Mouse (Mus musculus): ENCODE measurements around the gene Lpp. TPM values are rescaled to one million over a fixed set of nuclear protein-coding genes. Genes with fewer than 3 reads are reported as not detected.

Gene Lpp
- polyA plus RNA-seq, 1 experiment = 176 TPM

GRCm38 (mm10) chr16:24467544-24468290, 74.4 kb downstream of the Lpp start:
- Histone ChIP-seq H3K4me1 (ENCODE audit: control insufficient read depth, insufficient read depth, low read length) (no peaks in the 10 kb centered on the region), H3K4me3 (ENCODE audit: control insufficient read depth, low read depth, low read length) (no peak overlapping the region), H3K27ac (ENCODE audit: control insufficient read depth, insufficient read depth, low read depth, low read length) (no peak overlapping the region), H3K27me3 (ENCODE audit: control insufficient read depth, insufficient read depth, low read length) (no peaks in the 10 kb centered on the region), H3K36me3 (ENCODE audit: control insufficient read depth, insufficient read depth, low read length) (no peaks in the 10 kb centered on the region)
- TF ChIP-seq CTCF (IDR thresholded peaks at IDR 0.05; ENCODE audit: control insufficient read depth, insufficient read depth, insufficient replicate concordance, low read depth, low read length) (no peak), POLR2A (IDR thresholded peaks at IDR 0.05; ENCODE audit: control insufficient read depth, low read depth, low read length) (no peak)

DNA sequence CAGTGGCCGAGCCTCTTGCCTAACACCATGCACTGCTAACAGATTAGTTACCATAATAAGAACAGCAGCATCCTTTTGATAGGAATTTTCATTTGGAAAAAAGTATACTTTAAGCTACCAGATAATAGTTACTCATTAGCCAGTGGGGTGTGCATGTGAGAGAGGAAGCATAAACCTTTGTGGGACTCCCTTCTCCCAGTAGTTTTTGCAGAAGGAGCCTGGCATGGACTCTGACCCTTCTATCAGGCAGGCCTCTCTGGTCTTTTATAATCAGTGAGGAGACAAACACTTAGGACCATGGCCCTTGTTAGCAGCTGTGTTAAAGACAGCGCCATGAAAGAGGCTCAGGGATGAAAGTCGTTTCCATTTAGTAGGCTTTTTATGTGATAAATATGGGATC, 76.0 kb downstream of the Lpp start:
- Histone ChIP-seq H3K4me3 (ENCODE audit: control insufficient read depth, low read depth, low read length) (no peak overlapping the region), H3K27me3 (ENCODE audit: control insufficient read depth, insufficient read depth, low read length) (no peaks in the 10 kb centered on the region), H3K27ac (ENCODE audit: control insufficient read depth, insufficient read depth, low read depth, low read length) (no peak overlapping the region), H3K4me1 (ENCODE audit: control insufficient read depth, insufficient read depth, low read length) (no peaks in the 10 kb centered on the region), H3K36me3 (ENCODE audit: control insufficient read depth, insufficient read depth, low read length) (no peaks in the 10 kb centered on the region)
- no peak for TF ChIP-seq POLR2A (IDR thresholded peaks at IDR 0.05; ENCODE audit: control insufficient read depth, low read depth, low read length)
- TF ChIP-seq CTCF (IDR thresholded peaks at IDR 0.05; ENCODE audit: control insufficient read depth, insufficient read depth, insufficient replicate concordance, low read depth, low read length) = no peak

DNA sequence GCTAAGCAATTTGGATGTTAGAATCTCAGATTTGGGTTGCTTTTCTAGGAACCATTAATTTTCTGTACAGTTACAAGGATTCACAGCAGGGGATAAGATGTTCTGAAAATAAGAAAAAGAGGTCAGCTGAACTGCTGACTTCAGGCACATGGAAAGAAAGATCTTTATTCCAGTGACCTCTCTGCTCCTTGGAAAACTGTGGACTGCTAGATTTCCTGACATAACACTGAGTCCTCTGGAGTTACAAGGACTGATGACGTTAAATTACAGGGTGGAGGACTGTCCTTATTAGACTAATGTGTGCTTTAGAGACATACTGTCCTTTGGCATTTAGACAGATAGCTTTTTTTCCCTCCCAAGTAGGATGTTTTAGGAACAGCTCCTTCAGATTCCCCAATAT, 77.3 kb downstream of the Lpp start:
- H3K27ac ChIP-seq (ENCODE audit: control insufficient read depth, insufficient read depth, low read depth, low read length) = no peak overlapping the region; the same call in 1 of the 2 replicates
- peaks cover 3% of the 10 kb centered on the region for H3K4me1 ChIP-seq (ENCODE audit: control insufficient read depth, insufficient read depth, low read length)
- no peaks in the 10 kb centered on the region for H3K27me3 ChIP-seq (ENCODE audit: control insufficient read depth, insufficient read depth, low read length)
- TF ChIP-seq CTCF (IDR thresholded peaks at IDR 0.05; ENCODE audit: control insufficient read depth, insufficient read depth, insufficient replicate concordance, low read depth, low read length) (no peak), POLR2A (IDR thresholded peaks at IDR 0.05; ENCODE audit: control insufficient read depth, low read depth, low read length) (no peak)
- no peak overlapping the region for H3K4me3 ChIP-seq (ENCODE audit: control insufficient read depth, low read depth, low read length)
- H3K36me3 ChIP-seq (ENCODE audit: control insufficient read depth, insufficient read depth, low read length) = no peaks in the 10 kb centered on the region

- no peaks in the 10 kb centered on the region for H3K36me3 ChIP-seq (ENCODE audit: control insufficient read depth, insufficient read depth, low read length)
- no peak for TF ChIP-seq POLR2A (IDR thresholded peaks at IDR 0.05; ENCODE audit: control insufficient read depth, low read depth, low read length)
- TF ChIP-seq CTCF (IDR thresholded peaks at IDR 0.05; ENCODE audit: control insufficient read depth, insufficient read depth, insufficient replicate concordance, low read depth, low read length) = no peak
- H3K27ac ChIP-seq (ENCODE audit: control insufficient read depth, insufficient read depth, low read depth, low read length) = no peak overlapping the region
- no peak overlapping the region; the same call in 1 of the 2 replicates for H3K4me3 ChIP-seq (ENCODE audit: control insufficient read depth, low read depth, low read length)
- peaks cover 3% of the 10 kb centered on the region for H3K4me1 ChIP-seq (ENCODE audit: control insufficient read depth, insufficient read depth, low read length)
- H3K27me3 ChIP-seq (ENCODE audit: control insufficient read depth, insufficient read depth, low read length) = no peaks in the 10 kb centered on the region
Observed at GRCm38 (mm10) chr16:24471029-24471428, 77.7 kb downstream of the Lpp start.

GRCm38 (mm10) chr16:24471801-24472200, 78.5 kb downstream of the Lpp start:
- H3K4me1 ChIP-seq (ENCODE audit: control insufficient read depth, insufficient read depth, low read length) = peaks cover 3% of the 10 kb centered on the region
- TF ChIP-seq POLR2A (IDR thresholded peaks at IDR 0.05; ENCODE audit: control insufficient read depth, low read depth, low read length) = no peak
- no peak for TF ChIP-seq CTCF (IDR thresholded peaks at IDR 0.05; ENCODE audit: control insufficient read depth, insufficient read depth, insufficient replicate concordance, low read depth, low read length)

GRCm38 (mm10) chr16:24473966-24474365, 80.7 kb downstream of the Lpp start:
- TF ChIP-seq POLR2A (IDR thresholded peaks at IDR 0.05; ENCODE audit: control insufficient read depth, low read depth, low read length) = no peak
- no peak for TF ChIP-seq CTCF (IDR thresholded peaks at IDR 0.05; ENCODE audit: control insufficient read depth, insufficient read depth, insufficient replicate concordance, low read depth, low read length)
- H3K36me3 ChIP-seq (ENCODE audit: control insufficient read depth, insufficient read depth, low read length) = no peaks in the 10 kb centered on the region
- H3K4me1 ChIP-seq (ENCODE audit: control insufficient read depth, insufficient read depth, low read length) = peaks cover 3% of the 10 kb centered on the region

More at GRCm38 (mm10) chr16:24471801-24472200, 78.5 kb downstream of the Lpp start:
- Histone ChIP-seq H3K27ac (ENCODE audit: control insufficient read depth, insufficient read depth, low read depth, low read length) (no peak overlapping the region), H3K4me3 (ENCODE audit: control insufficient read depth, low read depth, low read length) (no peak overlapping the region), H3K36me3 (ENCODE audit: control insufficient read depth, insufficient read depth, low read length) (no peaks in the 10 kb centered on the region), H3K27me3 (ENCODE audit: control insufficient read depth, insufficient read depth, low read length) (no peaks in the 10 kb centered on the region)

GRCm38 (mm10) chr16:24474781-24475180, 81.5 kb downstream of the Lpp start:
- no peak overlapping the region for H3K4me3 ChIP-seq (ENCODE audit: control insufficient read depth, low read depth, low read length)
- no peak for TF ChIP-seq POLR2A (IDR thresholded peaks at IDR 0.05; ENCODE audit: control insufficient read depth, low read depth, low read length)
- TF ChIP-seq CTCF (IDR thresholded peaks at IDR 0.05; ENCODE audit: control insufficient read depth, insufficient read depth, insufficient replicate concordance, low read depth, low read length) = no peak
- no peaks in the 10 kb centered on the region for H3K27me3 ChIP-seq (ENCODE audit: control insufficient read depth, insufficient read depth, low read length)
- H3K27ac ChIP-seq (ENCODE audit: control insufficient read depth, insufficient read depth, low read depth, low read length) = no peak overlapping the region
- peaks cover 3% of the 10 kb centered on the region for H3K4me1 ChIP-seq (ENCODE audit: control insufficient read depth, insufficient read depth, low read length)
- H3K36me3 ChIP-seq (ENCODE audit: control insufficient read depth, insufficient read depth, low read length) = no peaks in the 10 kb centered on the region

More at GRCm38 (mm10) chr16:24473966-24474365, 80.7 kb downstream of the Lpp start:
- H3K4me3 ChIP-seq (ENCODE audit: control insufficient read depth, low read depth, low read length) = no peak overlapping the region
- H3K27ac ChIP-seq (ENCODE audit: control insufficient read depth, insufficient read depth, low read depth, low read length) = no peak overlapping the region
- H3K27me3 ChIP-seq (ENCODE audit: control insufficient read depth, insufficient read depth, low read length) = no peaks in the 10 kb centered on the region

All from testis, adult 2 months (tissue).